Mouse (Mus musculus): ENCODE results near the gene Thoc5.

The Thoc5 gene

DNA sequence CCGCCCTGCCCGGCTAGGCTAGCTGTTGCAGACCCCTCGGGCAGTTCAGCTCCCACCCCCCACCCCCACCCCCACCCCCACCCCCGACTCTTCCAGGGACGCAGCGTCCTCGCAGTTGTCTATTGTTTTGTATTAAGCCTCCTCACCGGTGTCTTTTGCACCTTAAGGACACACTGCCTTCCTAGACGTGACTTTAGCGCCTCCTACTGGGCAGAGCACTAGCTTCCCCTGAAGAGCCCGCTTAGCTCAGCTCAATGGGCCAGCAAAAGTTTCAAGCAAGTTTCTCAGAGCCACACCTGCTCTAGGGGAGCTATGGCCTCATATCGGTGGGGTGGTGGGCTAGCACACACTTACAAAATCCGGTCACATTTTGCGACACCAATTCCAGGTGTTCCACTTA, 80.5 kb downstream of the Thoc5 start:
- peak; percentile 85 for DNase-seq

All from thymus, postnatal 14 days (tissue).